Mouse (Mus musculus): ENCODE results near the gene Ssu72. TPM values are rescaled to one million over a fixed set of nuclear protein-coding genes. Genes with fewer than 3 reads are reported as not detected.

The Ssu72 gene
- polyA plus RNA-seq, 1 experiment from 2014 or later, result 151 TPM

GRCm38 (mm10) chr4:155761356-155762099 is 56.9 kb downstream of the Ssu72 start:
- Histone ChIP-seq H3K9me3 (no peaks in the 10 kb centered on the region), H3K27me3 (replicated peaks) (no peaks in the 10 kb centered on the region), H3K9ac (peak overlapping the region; percentile 58), H3K4me3 (peak overlapping the region; percentile 84), H3K36me3 (peaks cover 9% of the 10 kb centered on the region; the same call in 1 of the 2 replicates), H3K27ac (no peak overlapping the region), H3K4me2 (replicated peaks) (peak overlapping the region; percentile 97), H3K4me1 (peaks cover 26% of the 10 kb centered on the region)
- 3% methylated on average over 28 of the region's 28 CpGs for WGBS
- 0 out of 2 replicates have a peak, but pooled peaks have one; percentile 16 for ATAC-seq (ENCODE audit: low FRiP score, low read depth)

GRCm38 (mm10) chr4:155762357-155762756 is 57.8 kb downstream of the Ssu72 start:
- H3K4me1 ChIP-seq, result peaks cover 26% of the 10 kb centered on the region
- H3K27me3 ChIP-seq (replicated peaks), result no peaks in the 10 kb centered on the region
- H3K4me2 ChIP-seq (replicated peaks), result no peak overlapping the region
- 88% methylated on average over 3 of the region's 3 CpGs for WGBS
- no peaks in the 10 kb centered on the region for H3K9me3 ChIP-seq
- peaks cover 3% of the 10 kb centered on the region; the same call in 1 of the 2 replicates for H3K36me3 ChIP-seq
- no peak overlapping the region for H3K9ac ChIP-seq
- no peak for ATAC-seq (ENCODE audit: low FRiP score, low read depth)
- no peak overlapping the region for H3K27ac ChIP-seq
- H3K4me3 ChIP-seq, result no peak overlapping the region

DNA sequence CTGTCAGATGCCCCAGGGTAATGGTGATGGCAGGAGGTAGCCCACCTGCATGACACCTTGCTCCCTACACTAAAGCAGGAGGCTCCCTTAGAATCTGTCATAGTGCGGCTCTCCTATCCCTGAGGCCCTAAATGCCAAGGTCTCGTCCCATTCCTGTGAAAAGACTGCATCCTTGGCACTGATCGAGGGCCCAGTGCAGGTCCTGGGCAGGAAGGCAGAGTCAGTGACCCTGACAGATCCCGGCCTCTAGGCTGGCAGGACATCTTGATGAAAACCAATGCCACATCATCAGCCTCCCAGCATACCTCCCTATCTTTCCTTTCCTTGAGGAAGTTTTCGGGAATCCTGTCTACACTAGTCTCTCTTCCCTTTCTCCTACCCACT is 64.9 kb downstream of the Ssu72 start:
- H3K4me3 ChIP-seq, result peak overlapping the region; percentile 50
- no peaks in the 10 kb centered on the region for H3K36me3 ChIP-seq
- H3K9me3 ChIP-seq, result no peaks in the 10 kb centered on the region
- peak overlapping the region; percentile 74 for H3K9ac ChIP-seq
- ATAC-seq (ENCODE audit: low FRiP score, low read depth), result no peak
- 65% methylated on average over 5 of the region's 5 CpGs for whole genome bisulfite sequencing
- H3K4me1 ChIP-seq, result peaks cover 15% of the 10 kb centered on the region
- no peak overlapping the region for H3K27ac ChIP-seq
- H3K27me3 ChIP-seq (replicated peaks), result peaks cover 26% of the 10 kb centered on the region
- peak overlapping the region; percentile 83 for H3K4me2 ChIP-seq (replicated peaks)

DNA sequence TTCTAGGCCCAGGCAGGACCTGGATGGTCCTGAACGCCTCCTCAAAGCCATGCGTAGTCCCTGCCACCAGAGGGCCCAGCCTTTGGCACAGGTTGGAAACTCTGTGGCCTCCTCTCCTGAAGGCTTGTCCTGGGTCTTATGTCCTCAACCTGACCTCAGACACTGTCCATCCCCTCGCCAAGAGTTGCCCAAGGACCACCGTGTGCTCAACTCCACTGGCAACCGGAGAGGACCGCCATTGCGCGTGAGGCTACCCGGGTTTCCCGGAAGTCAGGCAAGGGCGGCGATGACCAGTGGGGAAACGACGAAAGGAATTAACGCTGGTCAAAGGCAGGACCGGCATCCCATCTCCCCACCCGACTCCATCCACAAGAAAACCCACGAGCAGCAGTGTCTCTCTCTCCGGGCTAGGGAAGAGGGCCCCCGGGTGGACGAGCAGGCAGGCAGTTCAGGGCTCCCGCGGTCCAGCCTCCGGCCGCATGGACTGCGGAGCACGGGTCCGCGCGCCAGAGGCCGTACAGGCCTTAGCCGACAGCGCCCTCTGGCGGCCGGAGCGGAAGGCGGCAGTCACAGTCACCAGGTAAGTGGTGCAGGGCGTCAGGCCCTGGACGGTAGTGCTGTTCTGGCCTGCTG is 65.4 kb downstream of the Ssu72 start:
- Histone ChIP-seq H3K27me3 (replicated peaks) (peaks cover 26% of the 10 kb centered on the region), H3K4me1 (peaks cover 16% of the 10 kb centered on the region), H3K9me3 (no peaks in the 10 kb centered on the region), H3K27ac (no peak overlapping the region), H3K4me3 (peak overlapping the region; percentile 50), H3K4me2 (replicated peaks) (peak overlapping the region; percentile 83), H3K36me3 (no peaks in the 10 kb centered on the region), H3K9ac (peak overlapping the region; percentile 74)
- WGBS, result under 1% methylated on average over 39 of the region's 39 CpGs
- peak; percentile 89 for ATAC-seq (ENCODE audit: low FRiP score, low read depth)

DNA sequence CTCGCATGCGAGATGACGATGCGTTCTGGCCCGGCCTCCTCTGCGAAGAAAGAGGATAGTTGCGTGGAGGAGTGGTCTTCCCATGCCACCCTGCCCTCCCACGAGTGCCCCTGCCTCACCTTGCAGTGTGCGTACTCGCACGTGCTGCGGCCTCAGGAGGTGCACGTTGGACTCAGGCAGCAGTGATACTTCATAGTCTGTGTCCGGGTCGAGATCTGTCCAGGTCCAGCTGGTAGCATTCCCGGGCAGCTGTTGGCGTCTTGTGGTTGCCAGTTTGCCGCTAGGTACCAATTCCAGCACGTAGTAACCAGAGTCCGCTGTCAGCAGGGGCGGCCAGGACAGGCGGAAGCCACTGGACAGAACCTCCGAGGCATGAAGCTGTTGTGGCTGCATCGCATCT is 66.0 kb downstream of the Ssu72 start:
- Histone ChIP-seq H3K4me2 (replicated peaks) (peak overlapping the region; percentile 83), H3K4me1 (peaks cover 16% of the 10 kb centered on the region), H3K9ac (peak overlapping the region; percentile 74), H3K4me3 (peak overlapping the region; percentile 50), H3K36me3 (no peaks in the 10 kb centered on the region), H3K27me3 (replicated peaks) (peaks cover 26% of the 10 kb centered on the region), H3K9me3 (no peaks in the 10 kb centered on the region), H3K27ac (no peak overlapping the region)
- WGBS, result 41% methylated on average over 24 of the region's 24 CpGs
- ATAC-seq (ENCODE audit: low FRiP score, low read depth), result peak; percentile 15

DNA sequence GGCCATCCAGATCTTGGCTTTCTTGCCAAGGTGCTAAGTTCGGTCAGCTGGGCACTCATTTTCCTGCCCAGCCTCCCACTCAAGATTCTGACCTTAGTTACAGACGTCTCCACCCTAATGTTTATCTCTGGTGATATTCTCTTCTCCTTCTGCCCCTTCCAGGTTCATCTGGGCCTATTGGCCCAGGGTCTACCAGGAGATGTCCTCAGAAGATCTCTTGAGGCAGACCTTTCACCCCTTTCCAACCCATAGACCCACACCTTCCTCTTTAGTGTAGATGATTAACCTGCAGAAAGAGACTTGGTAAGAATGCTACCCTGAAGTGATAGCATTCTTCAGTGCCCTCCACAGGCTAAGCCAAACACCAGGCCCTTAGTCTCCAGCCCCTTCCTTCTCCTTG is 67.1 kb downstream of the Ssu72 start:
- H3K4me1 ChIP-seq, result peaks cover 18% of the 10 kb centered on the region
- H3K36me3 ChIP-seq, result no peaks in the 10 kb centered on the region
- H3K4me2 ChIP-seq (replicated peaks), result no peak overlapping the region
- H3K27ac ChIP-seq, result no peak overlapping the region
- 90% methylated on average over 2 of the region's 2 CpGs for WGBS
- no peak overlapping the region for H3K4me3 ChIP-seq
- no peak overlapping the region for H3K9ac ChIP-seq
- no peak for ATAC-seq (ENCODE audit: low FRiP score, low read depth)
- H3K9me3 ChIP-seq, result no peaks in the 10 kb centered on the region
- peaks cover 26% of the 10 kb centered on the region for H3K27me3 ChIP-seq (replicated peaks)

- H3K27me3 ChIP-seq (replicated peaks), result peaks cover 26% of the 10 kb centered on the region
- H3K4me1 ChIP-seq, result peaks cover 21% of the 10 kb centered on the region
- H3K36me3 ChIP-seq, result no peaks in the 10 kb centered on the region
- no peak overlapping the region for H3K4me3 ChIP-seq
- no peak for ATAC-seq (ENCODE audit: low FRiP score, low read depth)
- peak overlapping the region; percentile 67; the same call in 1 of the 2 replicates for H3K4me2 ChIP-seq (replicated peaks)
- no peaks in the 10 kb centered on the region for H3K9me3 ChIP-seq
- H3K9ac ChIP-seq, result no peak overlapping the region
- WGBS, result 89% methylated on average over 13 of the region's 13 CpGs
- no peak overlapping the region for H3K27ac ChIP-seq
These were observed 68.2 kb downstream of the Ssu72 start for GRCm38 (mm10) chr4:155772786-155773185.

DNA sequence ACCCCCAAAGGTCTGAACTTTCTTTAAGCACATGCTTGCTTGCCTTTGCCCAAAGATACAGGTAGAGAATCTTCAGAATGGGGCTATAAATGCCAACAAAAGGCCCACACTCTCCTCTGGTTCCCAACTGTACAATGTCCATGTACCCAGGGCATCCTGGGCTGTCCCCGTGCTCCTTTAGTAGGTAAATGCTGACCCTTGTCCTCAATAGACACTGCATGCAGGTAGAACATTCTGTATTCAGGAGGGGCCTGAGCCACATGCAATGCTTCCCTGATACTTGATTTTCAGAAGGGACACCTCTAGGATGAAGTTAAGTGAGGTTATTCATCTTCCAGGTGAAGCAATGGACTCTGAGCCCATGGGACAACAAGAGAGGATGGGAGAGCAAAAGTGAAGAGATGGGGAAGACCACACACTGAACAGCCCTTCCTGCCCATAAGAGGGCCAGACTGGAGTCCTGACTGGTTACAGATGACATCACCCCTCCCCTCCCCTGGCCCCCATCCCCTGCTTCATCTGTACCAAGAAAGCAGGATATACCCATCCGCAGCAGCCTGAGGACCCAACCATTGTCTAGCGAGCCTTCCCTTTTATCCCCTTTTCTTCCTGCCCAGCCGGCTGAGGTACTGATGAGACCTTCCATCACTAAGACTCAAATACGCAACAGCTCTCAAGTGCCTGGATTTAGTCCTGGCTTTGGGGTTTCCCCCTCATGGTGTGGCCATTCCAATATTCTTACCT is 68.9 kb downstream of the Ssu72 start:
- WGBS, result 39% methylated on average over 5 of the region's 5 CpGs
- ATAC-seq (ENCODE audit: low FRiP score, low read depth), result no peak
- Histone ChIP-seq H3K9me3 (no peaks in the 10 kb centered on the region), H3K36me3 (no peaks in the 10 kb centered on the region), H3K27ac (no peak overlapping the region), H3K27me3 (replicated peaks) (peaks cover 26% of the 10 kb centered on the region), H3K9ac (0 out of 2 replicates have a peak overlapping the region, but pooled peaks have one; percentile 10), H3K4me1 (peaks cover 21% of the 10 kb centered on the region), H3K4me3 (peak overlapping the region; percentile 31), H3K4me2 (replicated peaks) (peak overlapping the region; percentile 67)

- Histone ChIP-seq H3K4me1 (peaks cover 21% of the 10 kb centered on the region), H3K36me3 (no peaks in the 10 kb centered on the region), H3K27ac (no peak within 1 kb of the TSS), H3K9me3 (no peaks in the 10 kb centered on the region), H3K4me3 (peak within 1 kb of the TSS; percentile 31), H3K4me2 (replicated peaks) (peak within 1 kb of the TSS; percentile 67), H3K9ac (peak within 1 kb of the TSS; percentile 45; the same call in 1 of the 2 replicates), H3K27me3 (replicated peaks) (peaks cover 26% of the 10 kb centered on the region)
- peak; percentile 48 for ATAC-seq (ENCODE audit: low FRiP score, low read depth)
- 1% methylated on average over 35 of the region's 35 CpGs for WGBS
These were observed 69.7 kb downstream of the Ssu72 start, which contains the start of gene Vwa1 for GRCm38 (mm10) chr4:155774280-155774754. Vwa1 (minus strand) TSS chr4:155774698.

DNA sequence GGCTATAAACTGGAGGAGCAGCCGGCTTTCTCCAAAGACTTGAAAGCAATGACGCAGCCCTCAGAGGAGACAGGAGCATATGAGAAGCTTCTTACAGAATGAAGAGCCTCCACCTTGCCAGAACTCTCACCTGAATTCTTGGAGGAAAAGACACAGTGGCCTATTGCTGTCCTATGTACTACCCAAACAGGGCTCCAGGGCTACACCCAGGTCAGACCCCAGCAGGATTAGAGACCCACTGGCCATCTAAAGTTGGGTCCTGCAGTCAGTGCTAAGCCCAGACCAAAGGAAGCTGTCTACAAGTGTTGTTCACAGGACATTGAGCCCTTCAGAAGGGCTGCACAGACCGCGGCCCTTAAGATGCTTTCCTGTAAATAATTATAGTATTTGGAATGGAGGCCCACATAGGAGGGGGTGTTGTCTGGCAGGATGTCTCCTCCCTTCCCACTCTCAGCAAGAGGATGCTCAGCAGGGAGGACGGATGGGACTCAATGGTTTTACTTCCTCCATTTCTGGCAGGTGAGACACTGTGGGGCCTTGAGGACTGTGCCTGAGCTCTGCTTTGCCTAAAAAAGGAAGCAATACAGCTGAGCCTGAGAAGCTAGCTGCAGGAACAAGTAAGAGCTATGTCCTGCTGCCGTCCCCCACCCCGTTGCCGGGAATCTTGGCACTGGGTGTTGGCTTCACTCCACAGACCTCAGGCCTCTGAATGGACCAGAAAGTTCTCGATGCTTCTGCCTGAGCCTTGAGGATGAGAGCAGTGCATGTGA is 70.6 kb downstream of the Ssu72 start:
- Histone ChIP-seq H3K4me1 (peaks cover 21% of the 10 kb centered on the region), H3K36me3 (no peaks in the 10 kb centered on the region), H3K9me3 (no peaks in the 10 kb centered on the region), H3K4me3 (no peak overlapping the region), H3K27me3 (replicated peaks) (peaks cover 26% of the 10 kb centered on the region), H3K27ac (no peak overlapping the region), H3K9ac (0 out of 2 replicates have a peak overlapping the region, but pooled peaks have one; percentile 45), H3K4me2 (replicated peaks) (peak overlapping the region; percentile 67)
- no peak for ATAC-seq (ENCODE audit: low FRiP score, low read depth)
- 61% methylated on average over 9 of the region's 9 CpGs for WGBS

DNA sequence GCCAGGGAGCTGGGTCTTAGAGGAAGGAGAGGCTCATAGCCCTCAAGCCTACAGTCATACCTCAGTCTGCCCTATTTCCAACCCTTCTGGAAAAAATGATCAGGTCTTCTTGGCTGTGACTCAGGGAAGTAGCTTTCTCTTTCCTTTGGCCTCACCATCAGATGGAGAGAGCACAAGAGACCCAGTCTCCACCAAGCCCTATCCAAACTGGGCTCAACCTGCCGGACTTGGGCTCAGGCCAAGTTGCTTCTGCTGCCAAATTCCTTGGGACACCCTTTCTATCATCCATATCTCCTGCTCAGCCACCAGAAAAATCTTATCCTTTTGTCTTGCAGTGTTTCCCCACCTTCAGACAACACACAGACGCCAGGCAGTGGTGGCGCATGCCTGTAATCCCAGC is 71.3 kb downstream of the Ssu72 start:
- no peak overlapping the region for H3K4me3 ChIP-seq
- H3K4me2 ChIP-seq (replicated peaks), result no peak overlapping the region
- H3K9me3 ChIP-seq, result no peaks in the 10 kb centered on the region
- WGBS, result 77% methylated on average over 3 of the region's 3 CpGs
- ATAC-seq (ENCODE audit: low FRiP score, low read depth), result no peak
- peaks cover 15% of the 10 kb centered on the region for H3K4me1 ChIP-seq
- H3K27ac ChIP-seq, result no peak overlapping the region
- no peak overlapping the region for H3K9ac ChIP-seq
- H3K27me3 ChIP-seq (replicated peaks), result peaks cover 26% of the 10 kb centered on the region
- no peaks in the 10 kb centered on the region for H3K36me3 ChIP-seq
